Mouse (Mus musculus): ENCODE measurements around the gene Kbtbd4. TPM values are rescaled to one million over a fixed set of nuclear protein-coding genes. Genes with fewer than 3 reads are reported as not detected.

Kbtbd4 gene
- polyA plus RNA-seq, 1 experiment from 2014 or later: 50.2 TPM

DNA sequence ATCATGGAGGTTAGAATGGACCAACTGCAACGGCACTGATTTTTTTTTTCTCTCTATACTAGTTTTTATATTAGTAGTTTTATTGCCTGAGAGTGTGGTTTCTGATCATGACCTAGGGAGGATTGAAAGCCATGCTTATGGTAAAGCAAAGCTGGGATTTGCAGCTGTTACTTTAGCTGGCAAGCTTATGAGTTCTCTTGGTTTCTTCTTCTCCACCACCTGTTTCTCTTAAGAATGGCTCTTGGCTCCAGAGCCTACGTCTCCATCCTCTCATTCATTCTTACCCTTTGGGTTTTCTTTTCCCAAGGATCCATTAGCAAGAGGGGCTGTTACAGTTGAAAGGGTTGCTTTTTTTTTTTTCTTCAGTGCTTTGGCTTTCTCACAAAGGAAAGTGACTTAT lies 37.2 kb downstream of the Kbtbd4 start:
- peak overlapping the region; percentile 98 for H3K4me3 ChIP-seq (ENCODE audit: low read length)
- peaks cover 29% of the 10 kb centered on the region for H3K4me1 ChIP-seq (ENCODE audit: insufficient read depth, low read length)
- ATAC-seq (ENCODE audit: low FRiP score, low TSS enrichment): no peak
- H3K4me2 ChIP-seq (replicated peaks; ENCODE audit: low read depth, low read length): peak overlapping the region; percentile 80
- WGBS: 54% methylated on average over 2 of the region's 2 CpGs
- H3K9ac ChIP-seq (replicated peaks; ENCODE audit: low read length): peak overlapping the region; percentile 35; the same call in 1 of the 2 replicates
- H3K27me3 ChIP-seq (ENCODE audit: insufficient read depth, low read length): no peaks in the 10 kb centered on the region
- no peak overlapping the region for H3K27ac ChIP-seq (ENCODE audit: low read length)
- H3K36me3 ChIP-seq (ENCODE audit: insufficient read depth, low read length): no peaks in the 10 kb centered on the region
- H3K9me3 ChIP-seq (ENCODE audit: low read length): no peaks in the 10 kb centered on the region

- Histone ChIP-seq H3K4me2 (replicated peaks; ENCODE audit: low read depth, low read length) (no peak overlapping the region), H3K4me1 (ENCODE audit: insufficient read depth, low read length) (peaks cover 11% of the 10 kb centered on the region), H3K9me3 (ENCODE audit: low read length) (no peaks in the 10 kb centered on the region), H3K27me3 (ENCODE audit: insufficient read depth, low read length) (no peaks in the 10 kb centered on the region), H3K4me3 (ENCODE audit: low read length) (no peak overlapping the region), H3K36me3 (ENCODE audit: insufficient read depth, low read length) (0 out of 2 replicates have a peak, but pooled peaks cover 3% of the 10 kb centered on the region), H3K9ac (replicated peaks; ENCODE audit: low read length) (no peak overlapping the region), H3K27ac (ENCODE audit: low read length) (no peak overlapping the region)
- no peak for ATAC-seq (ENCODE audit: low FRiP score, low TSS enrichment)
- 85% methylated on average over 5 of the region's 5 CpGs for WGBS
These were observed 45.6 kb downstream of the Kbtbd4 start for GRCm38 (mm10) chr2:90950149-90950548.

DNA sequence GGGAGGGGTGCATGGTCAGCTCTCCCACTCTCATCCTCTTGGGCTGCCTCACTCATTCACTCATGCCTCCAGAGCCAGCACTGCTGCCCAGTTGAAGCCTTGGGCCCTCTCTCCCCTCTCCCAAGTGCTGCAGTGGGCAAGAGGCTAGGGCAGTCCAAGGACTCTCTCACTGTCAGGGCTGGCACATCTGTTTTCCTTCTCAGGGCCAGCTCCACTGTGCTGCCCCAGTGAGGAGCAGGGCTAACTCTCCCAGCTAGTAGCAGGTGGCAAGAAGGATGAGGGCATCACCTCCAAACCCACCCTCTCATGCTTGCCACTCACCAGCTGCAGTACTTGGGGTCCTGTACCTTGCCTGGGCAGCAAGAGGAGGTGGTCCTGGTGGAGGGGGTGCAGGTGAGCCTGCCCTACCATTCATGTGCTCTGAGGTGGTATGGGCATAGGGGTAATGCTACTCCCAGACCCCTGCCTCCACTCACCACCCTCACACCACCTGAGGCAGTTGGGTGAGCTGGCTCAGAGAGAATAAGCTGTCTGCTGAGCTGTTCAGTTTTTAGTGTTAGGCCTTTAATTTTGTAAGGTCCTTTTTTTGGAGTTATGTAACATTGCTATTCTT lies 46.1 kb downstream of the Kbtbd4 start:
- H3K27ac ChIP-seq (ENCODE audit: low read length): no peak overlapping the region
- H3K4me3 ChIP-seq (ENCODE audit: low read length): no peak overlapping the region
- peaks cover 16% of the 10 kb centered on the region for H3K4me1 ChIP-seq (ENCODE audit: insufficient read depth, low read length)
- no peaks in the 10 kb centered on the region for H3K27me3 ChIP-seq (ENCODE audit: insufficient read depth, low read length)
- H3K36me3 ChIP-seq (ENCODE audit: insufficient read depth, low read length): 0 out of 2 replicates have a peak, but pooled peaks cover 3% of the 10 kb centered on the region
- no peak overlapping the region for H3K9ac ChIP-seq (replicated peaks; ENCODE audit: low read length)
- H3K4me2 ChIP-seq (replicated peaks; ENCODE audit: low read depth, low read length): no peak overlapping the region
- peak; percentile 51 for ATAC-seq (ENCODE audit: low FRiP score, low TSS enrichment)
- no peaks in the 10 kb centered on the region for H3K9me3 ChIP-seq (ENCODE audit: low read length)

DNA sequence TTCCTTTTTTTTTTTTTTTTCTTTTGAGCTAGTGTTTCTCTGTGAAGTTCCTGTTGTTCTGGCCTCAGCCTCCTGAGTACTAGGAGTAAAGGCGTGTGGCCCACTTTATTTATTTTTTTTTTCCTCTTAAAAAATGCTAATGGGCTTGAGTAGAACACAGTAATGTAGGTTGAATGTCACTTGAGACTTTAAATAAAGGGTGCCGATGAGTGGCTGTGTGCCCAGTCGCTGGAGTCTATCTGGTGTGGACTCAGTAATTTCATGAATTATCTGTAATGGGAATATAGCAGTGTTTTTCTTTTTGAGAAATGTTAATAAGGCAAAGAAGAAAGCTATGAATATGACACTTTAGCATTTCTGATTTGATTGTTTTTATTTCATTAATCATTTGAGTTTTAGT lies 48.9 kb downstream of the Kbtbd4 start:
- H3K27me3 ChIP-seq (ENCODE audit: insufficient read depth, low read length): no peaks in the 10 kb centered on the region
- no peaks in the 10 kb centered on the region for H3K9me3 ChIP-seq (ENCODE audit: low read length)
- H3K27ac ChIP-seq (ENCODE audit: low read length): no peak overlapping the region
- no peak for ATAC-seq (ENCODE audit: low FRiP score, low TSS enrichment)
- peaks cover 16% of the 10 kb centered on the region for H3K4me1 ChIP-seq (ENCODE audit: insufficient read depth, low read length)
- no peak overlapping the region for H3K4me2 ChIP-seq (replicated peaks; ENCODE audit: low read depth, low read length)
- no peak overlapping the region for H3K9ac ChIP-seq (replicated peaks; ENCODE audit: low read length)
- 19% methylated on average over 3 of the region's 3 CpGs for WGBS
- no peaks in the 10 kb centered on the region for H3K36me3 ChIP-seq (ENCODE audit: insufficient read depth, low read length)
- H3K4me3 ChIP-seq (ENCODE audit: low read length): no peak overlapping the region

GRCm38 (mm10) chr2:90956053-90956452 lies 51.5 kb downstream of the Kbtbd4 start:
- no peak overlapping the region for H3K4me2 ChIP-seq (replicated peaks; ENCODE audit: low read depth, low read length)
- WGBS: 61% methylated on average over 1 of the region's 1 CpGs
- ATAC-seq (ENCODE audit: low FRiP score, low TSS enrichment): no peak
- H3K4me1 ChIP-seq (ENCODE audit: insufficient read depth, low read length): peaks cover 12% of the 10 kb centered on the region
- no peak overlapping the region for H3K9ac ChIP-seq (replicated peaks; ENCODE audit: low read length)
- no peak overlapping the region for H3K4me3 ChIP-seq (ENCODE audit: low read length)
- H3K27me3 ChIP-seq (ENCODE audit: insufficient read depth, low read length): no peaks in the 10 kb centered on the region
- no peak overlapping the region for H3K27ac ChIP-seq (ENCODE audit: low read length)
- H3K36me3 ChIP-seq (ENCODE audit: insufficient read depth, low read length): no peaks in the 10 kb centered on the region
- H3K9me3 ChIP-seq (ENCODE audit: low read length): no peaks in the 10 kb centered on the region

GRCm38 (mm10) chr2:90958856-90959255 lies 54.3 kb downstream of the Kbtbd4 start:
- no peaks in the 10 kb centered on the region for H3K36me3 ChIP-seq (ENCODE audit: insufficient read depth, low read length)
- H3K4me1 ChIP-seq (ENCODE audit: insufficient read depth, low read length): 0 out of 2 replicates have a peak, but pooled peaks cover 5% of the 10 kb centered on the region
- no peak for ATAC-seq (ENCODE audit: low FRiP score, low TSS enrichment)
- H3K9ac ChIP-seq (replicated peaks; ENCODE audit: low read length): no peak overlapping the region
- H3K4me3 ChIP-seq (ENCODE audit: low read length): no peak overlapping the region
- H3K27me3 ChIP-seq (ENCODE audit: insufficient read depth, low read length): no peaks in the 10 kb centered on the region
- 85% methylated on average over 3 of the region's 3 CpGs for WGBS
- no peak overlapping the region for H3K27ac ChIP-seq (ENCODE audit: low read length)
- H3K9me3 ChIP-seq (ENCODE audit: low read length): no peaks in the 10 kb centered on the region
- H3K4me2 ChIP-seq (replicated peaks; ENCODE audit: low read depth, low read length): no peak overlapping the region

GRCm38 (mm10) chr2:90960012-90960411 lies 55.5 kb downstream of the Kbtbd4 start:
- 0 out of 2 replicates have a peak, but pooled peaks cover 5% of the 10 kb centered on the region for H3K4me1 ChIP-seq (ENCODE audit: insufficient read depth, low read length)
- H3K27ac ChIP-seq (ENCODE audit: low read length): no peak overlapping the region
- H3K36me3 ChIP-seq (ENCODE audit: insufficient read depth, low read length): no peaks in the 10 kb centered on the region
- H3K4me3 ChIP-seq (ENCODE audit: low read length): no peak overlapping the region
- H3K27me3 ChIP-seq (ENCODE audit: insufficient read depth, low read length): no peaks in the 10 kb centered on the region
- WGBS: 94% methylated on average over 2 of the region's 2 CpGs
- H3K9ac ChIP-seq (replicated peaks; ENCODE audit: low read length): no peak overlapping the region
- no peak overlapping the region for H3K4me2 ChIP-seq (replicated peaks; ENCODE audit: low read depth, low read length)
- H3K9me3 ChIP-seq (ENCODE audit: low read length): no peaks in the 10 kb centered on the region
- no peak for ATAC-seq (ENCODE audit: low FRiP score, low TSS enrichment)

Other genes starting within 250 kb of the Kbtbd4 start
- 45.6 and 49.6 TPM in 2 replicates for gene Nup160, start 227.5 kb upstream of the Kbtbd4 start, polyA plus RNA-seq (2015; fragmentation: Nextera tagmentation; extraction: Ambion mirVana)
- 82.2 and 120 TPM in 2 replicates for gene Fnbp4, start 159.4 kb upstream of the Kbtbd4 start, polyA plus RNA-seq (2015; fragmentation: Nextera tagmentation; extraction: Ambion mirVana)
- gene Agbl2, start 122.0 kb upstream of the Kbtbd4 start, polyA plus RNA-seq (2015; fragmentation: Nextera tagmentation; extraction: Ambion mirVana): 0.66 and 0.71 TPM in 2 replicates
- 240 and 244 TPM in 2 replicates for gene Mtch2, start 57.6 kb upstream of the Kbtbd4 start, polyA plus RNA-seq (2015; fragmentation: Nextera tagmentation; extraction: Ambion mirVana)
- 6.5 and 7.0 TPM in 2 replicates for gene C1qtnf4, start 18.9 kb upstream of the Kbtbd4 start, polyA plus RNA-seq (2015; fragmentation: Nextera tagmentation; extraction: Ambion mirVana)
- gene Ndufs3, start 87 bp downstream of the Kbtbd4 start, polyA plus RNA-seq (2015; fragmentation: Nextera tagmentation; extraction: Ambion mirVana): 246 and 251 TPM in 2 replicates
- 107 and 109 TPM in 2 replicates for gene Celf1, start 35.6 kb downstream of the Kbtbd4 start, polyA plus RNA-seq (2015; fragmentation: Nextera tagmentation; extraction: Ambion mirVana)
- 2.4 and 3.0 TPM in 2 replicates for gene Rapsn, start 130.9 kb downstream of the Kbtbd4 start, polyA plus RNA-seq (2015; fragmentation: Nextera tagmentation; extraction: Ambion mirVana)
- 357 and 361 TPM in 2 replicates for gene Psmc3, start 149.3 kb downstream of the Kbtbd4 start, polyA plus RNA-seq (2015; fragmentation: Nextera tagmentation; extraction: Ambion mirVana)
- gene Slc39a13, start 165.7 kb downstream of the Kbtbd4 start, polyA plus RNA-seq (2015; fragmentation: Nextera tagmentation; extraction: Ambion mirVana): 44.6 and 57.9 TPM in 2 replicates
- gene Spi1, start 177.7 kb downstream of the Kbtbd4 start, polyA plus RNA-seq (2015; fragmentation: Nextera tagmentation; extraction: Ambion mirVana): 3.3 and 4.2 TPM in 2 replicates
- 0.30 and 0.44 TPM in 2 replicates for gene Mybpc3, start 213.4 kb downstream of the Kbtbd4 start, polyA plus RNA-seq (2015; fragmentation: Nextera tagmentation; extraction: Ambion mirVana)